Mouse (Mus musculus): ENCODE measurements around the gene Tbx5. TPM values are rescaled to one million over a fixed set of nuclear protein-coding genes. Genes with fewer than 3 reads are reported as not detected.

The Tbx5 gene
- 1.0 and 9.7 TPM in 2 replicates for polyA plus RNA-seq (2012; rRNA removed)

DNA sequence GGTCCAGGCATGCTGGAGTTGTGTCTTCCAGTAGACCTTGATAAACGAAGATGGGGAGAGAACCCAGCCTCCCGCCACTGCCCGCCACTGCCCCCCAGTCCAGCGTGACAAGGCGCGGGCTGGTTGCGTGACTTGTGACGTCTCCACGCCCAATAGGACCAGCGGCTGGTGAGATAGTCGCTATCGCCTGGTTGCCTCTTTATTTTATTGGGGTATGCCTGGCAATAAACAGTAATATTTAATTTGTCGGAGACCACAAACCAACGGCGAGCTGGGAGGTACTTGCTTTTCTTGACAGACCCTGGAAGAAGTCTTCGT lies at the start of gene Tbx5:
Gene Tbx5 (plus strand): TSS at position 190 of the 318 bp plus-strand sequence.

Other genes with a start within 250 kb of the Tbx5 start
- gene Tbx3, start 162.0 kb upstream of the Tbx5 start, polyA plus RNA-seq (2012; rRNA removed) = 2.7 and 20.5 TPM in 2 replicates